Mouse (Mus musculus): ENCODE measurements around the gene Lcn10. TPM values are rescaled to one million over a fixed set of nuclear protein-coding genes. Genes with fewer than 3 reads are reported as not detected.

Gene Lcn10
- polyA plus RNA-seq (2015; fragmentation: Nextera tagmentation; extraction: Ambion mirVana), result not detected in 2 replicates

- no peak within 1 kb of the TSS for H3K9ac ChIP-seq (ENCODE audit: low read depth, low read length)
- H3K4me2 ChIP-seq (ENCODE audit: low read depth, low read length), result no peak within 1 kb of the TSS
- 63% methylated on average over 2 of the region's 2 CpGs for WGBS
- H3K27me3 ChIP-seq (replicated peaks; ENCODE audit: control insufficient read depth, insufficient read depth, low read length), result 0 out of 2 replicates have a peak, but pooled peaks cover 1% of the 10 kb centered on the region
- no peaks in the 10 kb centered on the region for H3K9me3 ChIP-seq (ENCODE audit: control insufficient read depth, low read length)
- no peaks in the 10 kb centered on the region for H3K4me1 ChIP-seq (ENCODE audit: control insufficient read depth, insufficient read depth, low read length)
- ATAC-seq, result no peak
- no peaks in the 10 kb centered on the region for H3K36me3 ChIP-seq (ENCODE audit: control insufficient read depth, insufficient read depth, low read length)
- no peak within 1 kb of the TSS for H3K4me3 ChIP-seq (ENCODE audit: low read length)
- no peak within 1 kb of the TSS for H3K27ac ChIP-seq (ENCODE audit: low read length)
Observed at GRCm38 (mm10) chr2:25682426-25682825, at the start of gene Lcn10. Gene Lcn10 (plus strand): TSS chr2:25682726.

- 87% methylated on average over 3 of the region's 3 CpGs for WGBS
Observed at GRCm38 (mm10) chr2:25633616-25634015, 48.9 kb upstream of the Lcn10 start.

GRCm38 (mm10) chr2:25634046-25634445 is 48.5 kb upstream of the Lcn10 start:
- Histone ChIP-seq H3K27me3 (replicated peaks; ENCODE audit: control insufficient read depth, insufficient read depth, low read length) (no peaks in the 10 kb centered on the region), H3K4me2 (ENCODE audit: low read depth, low read length) (no peak overlapping the region), H3K4me1 (ENCODE audit: control insufficient read depth, insufficient read depth, low read length) (no peaks in the 10 kb centered on the region), H3K4me3 (ENCODE audit: low read length) (no peak overlapping the region), H3K36me3 (ENCODE audit: control insufficient read depth, insufficient read depth, low read length) (no peaks in the 10 kb centered on the region), H3K27ac (ENCODE audit: low read length) (no peak overlapping the region), H3K9ac (ENCODE audit: low read depth, low read length) (no peak overlapping the region), H3K9me3 (ENCODE audit: control insufficient read depth, low read length) (no peaks in the 10 kb centered on the region)
- ATAC-seq, result no peak
- 58% methylated on average over 1 of the region's 1 CpGs for WGBS

More at GRCm38 (mm10) chr2:25633616-25634015, 48.9 kb upstream of the Lcn10 start:
- H3K9me3 ChIP-seq (ENCODE audit: control insufficient read depth, low read length), result no peaks in the 10 kb centered on the region
- H3K36me3 ChIP-seq (ENCODE audit: control insufficient read depth, insufficient read depth, low read length), result no peaks in the 10 kb centered on the region
- no peak overlapping the region for H3K27ac ChIP-seq (ENCODE audit: low read length)
- H3K4me1 ChIP-seq (ENCODE audit: control insufficient read depth, insufficient read depth, low read length), result no peaks in the 10 kb centered on the region
- no peak overlapping the region for H3K4me3 ChIP-seq (ENCODE audit: low read length)
- H3K4me2 ChIP-seq (ENCODE audit: low read depth, low read length), result no peak overlapping the region
- H3K9ac ChIP-seq (ENCODE audit: low read depth, low read length), result no peak overlapping the region
- H3K27me3 ChIP-seq (replicated peaks; ENCODE audit: control insufficient read depth, insufficient read depth, low read length), result no peaks in the 10 kb centered on the region
- no peak for ATAC-seq

- H3K4me1 ChIP-seq (ENCODE audit: control insufficient read depth, insufficient read depth, low read length), result no peaks in the 10 kb centered on the region
- no peak overlapping the region for H3K9ac ChIP-seq (ENCODE audit: low read depth, low read length)
- H3K9me3 ChIP-seq (ENCODE audit: control insufficient read depth, low read length), result no peaks in the 10 kb centered on the region
- WGBS, result 18% methylated on average over 6 of the region's 6 CpGs
- no peak overlapping the region for H3K4me3 ChIP-seq (ENCODE audit: low read length)
- ATAC-seq, result no peak
- no peaks in the 10 kb centered on the region for H3K27me3 ChIP-seq (replicated peaks; ENCODE audit: control insufficient read depth, insufficient read depth, low read length)
- no peak overlapping the region for H3K4me2 ChIP-seq (ENCODE audit: low read depth, low read length)
- H3K27ac ChIP-seq (ENCODE audit: low read length), result no peak overlapping the region
- no peaks in the 10 kb centered on the region for H3K36me3 ChIP-seq (ENCODE audit: control insufficient read depth, insufficient read depth, low read length)
Observed at GRCm38 (mm10) chr2:25639890-25640289, 42.6 kb upstream of the Lcn10 start.

- Histone ChIP-seq H3K9me3 (ENCODE audit: control insufficient read depth, low read length) (no peaks in the 10 kb centered on the region), H3K4me2 (ENCODE audit: low read depth, low read length) (no peak within 1 kb of the TSS), H3K36me3 (ENCODE audit: control insufficient read depth, insufficient read depth, low read length) (no peaks in the 10 kb centered on the region), H3K27me3 (replicated peaks; ENCODE audit: control insufficient read depth, insufficient read depth, low read length) (no peaks in the 10 kb centered on the region), H3K9ac (ENCODE audit: low read depth, low read length) (no peak within 1 kb of the TSS), H3K4me1 (ENCODE audit: control insufficient read depth, insufficient read depth, low read length) (no peaks in the 10 kb centered on the region), H3K4me3 (ENCODE audit: low read length) (no peak within 1 kb of the TSS), H3K27ac (ENCODE audit: low read length) (no peak within 1 kb of the TSS)
- no peak for ATAC-seq
- 83% methylated on average over 2 of the region's 2 CpGs for WGBS
Observed at GRCm38 (mm10) chr2:25652902-25653301, 29.6 kb upstream of the Lcn10 start, which contains the start of gene Lcn8. Gene Lcn8 (plus strand): TSS chr2:25653120.

GRCm38 (mm10) chr2:25654502-25654901 is 28.0 kb upstream of the Lcn10 start:
- Histone ChIP-seq H3K4me1 (ENCODE audit: control insufficient read depth, insufficient read depth, low read length) (no peaks in the 10 kb centered on the region), H3K27me3 (replicated peaks; ENCODE audit: control insufficient read depth, insufficient read depth, low read length) (no peaks in the 10 kb centered on the region), H3K9ac (ENCODE audit: low read depth, low read length) (no peak overlapping the region), H3K9me3 (ENCODE audit: control insufficient read depth, low read length) (no peaks in the 10 kb centered on the region), H3K36me3 (ENCODE audit: control insufficient read depth, insufficient read depth, low read length) (no peaks in the 10 kb centered on the region), H3K4me2 (ENCODE audit: low read depth, low read length) (no peak overlapping the region), H3K27ac (ENCODE audit: low read length) (no peak overlapping the region), H3K4me3 (ENCODE audit: low read length) (no peak overlapping the region)
- no peak for ATAC-seq
- 79% methylated on average over 1 of the region's 1 CpGs for WGBS

- Histone ChIP-seq H3K4me2 (ENCODE audit: low read depth, low read length) (no peak overlapping the region), H3K27me3 (replicated peaks; ENCODE audit: control insufficient read depth, insufficient read depth, low read length) (no peaks in the 10 kb centered on the region), H3K4me1 (ENCODE audit: control insufficient read depth, insufficient read depth, low read length) (no peaks in the 10 kb centered on the region), H3K4me3 (ENCODE audit: low read length) (no peak overlapping the region), H3K27ac (ENCODE audit: low read length) (no peak overlapping the region), H3K9me3 (ENCODE audit: control insufficient read depth, low read length) (no peaks in the 10 kb centered on the region), H3K36me3 (ENCODE audit: control insufficient read depth, insufficient read depth, low read length) (no peaks in the 10 kb centered on the region), H3K9ac (ENCODE audit: low read depth, low read length) (no peak overlapping the region)
- no peak for ATAC-seq
- 86% methylated on average over 4 of the region's 4 CpGs for WGBS
Observed at GRCm38 (mm10) chr2:25656691-25657090, 25.8 kb upstream of the Lcn10 start.

- H3K4me1 ChIP-seq (ENCODE audit: control insufficient read depth, insufficient read depth, low read length), result no peaks in the 10 kb centered on the region
- H3K4me3 ChIP-seq (ENCODE audit: low read length), result no peak overlapping the region
- H3K27me3 ChIP-seq (replicated peaks; ENCODE audit: control insufficient read depth, insufficient read depth, low read length), result no peaks in the 10 kb centered on the region
- no peak overlapping the region for H3K4me2 ChIP-seq (ENCODE audit: low read depth, low read length)
- ATAC-seq, result no peak
- H3K36me3 ChIP-seq (ENCODE audit: control insufficient read depth, insufficient read depth, low read length), result no peaks in the 10 kb centered on the region
- WGBS, result 78% methylated on average over 4 of the region's 4 CpGs
- no peak overlapping the region for H3K9ac ChIP-seq (ENCODE audit: low read depth, low read length)
- H3K27ac ChIP-seq (ENCODE audit: low read length), result no peak overlapping the region
- no peaks in the 10 kb centered on the region for H3K9me3 ChIP-seq (ENCODE audit: control insufficient read depth, low read length)
Observed at GRCm38 (mm10) chr2:25657246-25657645, 25.3 kb upstream of the Lcn10 start.

GRCm38 (mm10) chr2:25657652-25658051 is 24.9 kb upstream of the Lcn10 start, which contains the start of gene Lcn5:
Gene Lcn5 (plus strand): TSS chr2:25657952.
- no peaks in the 10 kb centered on the region for H3K36me3 ChIP-seq (ENCODE audit: control insufficient read depth, insufficient read depth, low read length)
- no peak for ATAC-seq
- no peak within 1 kb of the TSS for H3K9ac ChIP-seq (ENCODE audit: low read depth, low read length)
- no peaks in the 10 kb centered on the region for H3K4me1 ChIP-seq (ENCODE audit: control insufficient read depth, insufficient read depth, low read length)
- H3K4me3 ChIP-seq (ENCODE audit: low read length), result no peak within 1 kb of the TSS
- no peaks in the 10 kb centered on the region for H3K27me3 ChIP-seq (replicated peaks; ENCODE audit: control insufficient read depth, insufficient read depth, low read length)
- H3K4me2 ChIP-seq (ENCODE audit: low read depth, low read length), result no peak within 1 kb of the TSS
- H3K27ac ChIP-seq (ENCODE audit: low read length), result no peak within 1 kb of the TSS
- no peaks in the 10 kb centered on the region for H3K9me3 ChIP-seq (ENCODE audit: control insufficient read depth, low read length)

- Histone ChIP-seq H3K36me3 (ENCODE audit: control insufficient read depth, insufficient read depth, low read length) (no peaks in the 10 kb centered on the region), H3K27me3 (replicated peaks; ENCODE audit: control insufficient read depth, insufficient read depth, low read length) (no peaks in the 10 kb centered on the region), H3K27ac (ENCODE audit: low read length) (no peak overlapping the region), H3K9ac (ENCODE audit: low read depth, low read length) (no peak overlapping the region), H3K4me3 (ENCODE audit: low read length) (no peak overlapping the region), H3K4me2 (ENCODE audit: low read depth, low read length) (no peak overlapping the region), H3K4me1 (ENCODE audit: control insufficient read depth, insufficient read depth, low read length) (no peaks in the 10 kb centered on the region), H3K9me3 (ENCODE audit: control insufficient read depth, low read length) (no peaks in the 10 kb centered on the region)
- 84% methylated on average over 8 of the region's 8 CpGs for WGBS
- ATAC-seq, result no peak
Observed at GRCm38 (mm10) chr2:25660279-25660678, 22.2 kb upstream of the Lcn10 start.

All from intestine, embryonic 16.5 days (tissue).